Mouse (Mus musculus): ENCODE results near the gene Rhov. TPM values are rescaled to one million over a fixed set of nuclear protein-coding genes. Genes with fewer than 3 reads are reported as not detected.

The Rhov gene
- polyA plus RNA-seq, 1 experiment from 2014 or later = 3.0 TPM

GRCm38 (mm10) chr2:119299981-119300818 lies 29.1 kb upstream of the Rhov start:
- 4% methylated on average over 15 of the region's 15 CpGs for WGBS

GRCm38 (mm10) chr2:119298839-119299238 lies 27.8 kb upstream of the Rhov start:
- no peaks in the 10 kb centered on the region for H3K9me3 ChIP-seq (ENCODE audit: low read length)
- no peak for DNase-seq (ENCODE audit: low spot score)
- H3K27ac ChIP-seq (ENCODE audit: low read length) = 0 out of 2 replicates have a peak overlapping the region, but pooled peaks have one; percentile 14
- H3K4me3 ChIP-seq (ENCODE audit: low read depth, low read length) = no peak overlapping the region
- H3K9ac ChIP-seq (replicated peaks; ENCODE audit: low read depth) = no peak overlapping the region
- TF ChIP-seq CTCF (IDR thresholded peaks at IDR 0.05) = no peak
- TF ChIP-seq EP300 (IDR thresholded peaks at IDR 0.05) = no peak
- no peak overlapping the region for H3K4me2 ChIP-seq (replicated peaks; ENCODE audit: low read depth, low read length)
- WGBS = 78% methylated on average over 2 of the region's 2 CpGs
- peaks cover 7% of the 10 kb centered on the region; the same call in 1 of the 2 replicates for H3K4me1 ChIP-seq (ENCODE audit: insufficient read depth, low read depth, low read length)
- no peak for ATAC-seq
- H3K36me3 ChIP-seq (ENCODE audit: insufficient read depth, low read length) = peaks cover 18% of the 10 kb centered on the region; the same call in 1 of the 2 replicates
- H3K27me3 ChIP-seq (replicated peaks; ENCODE audit: insufficient read depth, low read length) = no peaks in the 10 kb centered on the region

More at GRCm38 (mm10) chr2:119299981-119300818, 29.1 kb upstream of the Rhov start:
- Histone ChIP-seq H3K27ac (ENCODE audit: low read length) (peak overlapping the region; percentile 87), H3K4me1 (ENCODE audit: insufficient read depth, low read depth, low read length) (peaks cover 7% of the 10 kb centered on the region; the same call in 1 of the 2 replicates), H3K36me3 (ENCODE audit: insufficient read depth, low read length) (peaks cover 17% of the 10 kb centered on the region; the same call in 1 of the 2 replicates), H3K9ac (replicated peaks; ENCODE audit: low read depth) (no peak overlapping the region), H3K27me3 (replicated peaks; ENCODE audit: insufficient read depth, low read length) (no peaks in the 10 kb centered on the region), H3K4me2 (replicated peaks; ENCODE audit: low read depth, low read length) (peak overlapping the region; percentile 59), H3K9me3 (ENCODE audit: low read length) (no peaks in the 10 kb centered on the region), H3K4me3 (ENCODE audit: low read depth, low read length) (0 out of 2 replicates have a peak overlapping the region, but pooled peaks have one; percentile 17)
- TF ChIP-seq EP300 (IDR thresholded peaks at IDR 0.05) (no peak), CTCF (IDR thresholded peaks at IDR 0.05) (peak; percentile 85)
- ATAC-seq = peak; percentile 85
- DNase-seq (ENCODE audit: low spot score) = peak; percentile 96

- Histone ChIP-seq H3K9ac (replicated peaks; ENCODE audit: low read depth) (no peak overlapping the region), H3K4me3 (ENCODE audit: low read depth, low read length) (no peak overlapping the region), H3K36me3 (ENCODE audit: insufficient read depth, low read length) (peaks cover 23% of the 10 kb centered on the region; the same call in 1 of the 2 replicates), H3K4me1 (ENCODE audit: insufficient read depth, low read depth, low read length) (peaks cover 7% of the 10 kb centered on the region; the same call in 1 of the 2 replicates), H3K4me2 (replicated peaks; ENCODE audit: low read depth, low read length) (no peak overlapping the region), H3K27ac (ENCODE audit: low read length) (no peak overlapping the region), H3K27me3 (replicated peaks; ENCODE audit: insufficient read depth, low read length) (no peaks in the 10 kb centered on the region), H3K9me3 (ENCODE audit: low read length) (no peaks in the 10 kb centered on the region)
- 32% methylated on average over 5 of the region's 5 CpGs for WGBS
- ATAC-seq (no peak), DNase-seq (ENCODE audit: low spot score) (peak; percentile 86)
- TF ChIP-seq CTCF (IDR thresholded peaks at IDR 0.05) (peak; percentile 86), EP300 (IDR thresholded peaks at IDR 0.05) (no peak)
Observed at GRCm38 (mm10) chr2:119298330-119298729, 27.3 kb upstream of the Rhov start.

GRCm38 (mm10) chr2:119297506-119297905 lies 26.4 kb upstream of the Rhov start:
- no peak overlapping the region for H3K4me3 ChIP-seq (ENCODE audit: low read depth, low read length)
- DNase-seq (ENCODE audit: low spot score) (no peak), ATAC-seq (no peak)
- no peak overlapping the region for H3K9ac ChIP-seq (replicated peaks; ENCODE audit: low read depth)
- no peak overlapping the region for H3K27ac ChIP-seq (ENCODE audit: low read length)
- H3K4me1 ChIP-seq (ENCODE audit: insufficient read depth, low read depth, low read length) = peaks cover 7% of the 10 kb centered on the region; the same call in 1 of the 2 replicates
- no peaks in the 10 kb centered on the region for H3K9me3 ChIP-seq (ENCODE audit: low read length)
- WGBS = 90% methylated on average over 18 of the region's 19 CpGs
- no peak for TF ChIP-seq EP300 (IDR thresholded peaks at IDR 0.05)
- TF ChIP-seq CTCF (IDR thresholded peaks at IDR 0.05) = no peak
- H3K36me3 ChIP-seq (ENCODE audit: insufficient read depth, low read length) = peaks cover 28% of the 10 kb centered on the region; the same call in 1 of the 2 replicates
- no peaks in the 10 kb centered on the region for H3K27me3 ChIP-seq (replicated peaks; ENCODE audit: insufficient read depth, low read length)
- H3K4me2 ChIP-seq (replicated peaks; ENCODE audit: low read depth, low read length) = no peak overlapping the region

GRCm38 (mm10) chr2:119296756-119297155 lies 25.7 kb upstream of the Rhov start:
- peaks cover 28% of the 10 kb centered on the region; the same call in 1 of the 2 replicates for H3K36me3 ChIP-seq (ENCODE audit: insufficient read depth, low read length)

GRCm38 (mm10) chr2:119294411-119294810 lies 23.3 kb upstream of the Rhov start:
- Histone ChIP-seq H3K9ac (replicated peaks; ENCODE audit: low read depth) (no peak overlapping the region), H3K36me3 (ENCODE audit: insufficient read depth, low read length) (peaks cover 28% of the 10 kb centered on the region; the same call in 1 of the 2 replicates), H3K4me1 (ENCODE audit: insufficient read depth, low read depth, low read length) (no peaks in the 10 kb centered on the region), H3K27me3 (replicated peaks; ENCODE audit: insufficient read depth, low read length) (no peaks in the 10 kb centered on the region), H3K9me3 (ENCODE audit: low read length) (no peaks in the 10 kb centered on the region), H3K27ac (ENCODE audit: low read length) (no peak overlapping the region), H3K4me3 (ENCODE audit: low read depth, low read length) (no peak overlapping the region), H3K4me2 (replicated peaks; ENCODE audit: low read depth, low read length) (no peak overlapping the region)
- no peak for ATAC-seq
- no peak for DNase-seq (ENCODE audit: low spot score)
- WGBS = 88% methylated on average over 18 of the region's 18 CpGs
- TF ChIP-seq CTCF (IDR thresholded peaks at IDR 0.05) (no peak), EP300 (IDR thresholded peaks at IDR 0.05) (no peak)

More at GRCm38 (mm10) chr2:119296756-119297155, 25.7 kb upstream of the Rhov start:
- WGBS = 90% methylated on average over 12 of the region's 12 CpGs
- H3K27me3 ChIP-seq (replicated peaks; ENCODE audit: insufficient read depth, low read length) = no peaks in the 10 kb centered on the region
- peaks cover 4% of the 10 kb centered on the region; the same call in 1 of the 2 replicates for H3K4me1 ChIP-seq (ENCODE audit: insufficient read depth, low read depth, low read length)
- no peak overlapping the region for H3K4me3 ChIP-seq (ENCODE audit: low read depth, low read length)
- no peak for ATAC-seq
- no peak for DNase-seq (ENCODE audit: low spot score)
- no peaks in the 10 kb centered on the region for H3K9me3 ChIP-seq (ENCODE audit: low read length)
- TF ChIP-seq CTCF (IDR thresholded peaks at IDR 0.05) (no peak), EP300 (IDR thresholded peaks at IDR 0.05) (no peak)
- H3K9ac ChIP-seq (replicated peaks; ENCODE audit: low read depth) = no peak overlapping the region
- H3K4me2 ChIP-seq (replicated peaks; ENCODE audit: low read depth, low read length) = no peak overlapping the region
- H3K27ac ChIP-seq (ENCODE audit: low read length) = no peak overlapping the region
